Mouse (Mus musculus): Measurements from ENCODE around the gene Casp6.

DNA sequence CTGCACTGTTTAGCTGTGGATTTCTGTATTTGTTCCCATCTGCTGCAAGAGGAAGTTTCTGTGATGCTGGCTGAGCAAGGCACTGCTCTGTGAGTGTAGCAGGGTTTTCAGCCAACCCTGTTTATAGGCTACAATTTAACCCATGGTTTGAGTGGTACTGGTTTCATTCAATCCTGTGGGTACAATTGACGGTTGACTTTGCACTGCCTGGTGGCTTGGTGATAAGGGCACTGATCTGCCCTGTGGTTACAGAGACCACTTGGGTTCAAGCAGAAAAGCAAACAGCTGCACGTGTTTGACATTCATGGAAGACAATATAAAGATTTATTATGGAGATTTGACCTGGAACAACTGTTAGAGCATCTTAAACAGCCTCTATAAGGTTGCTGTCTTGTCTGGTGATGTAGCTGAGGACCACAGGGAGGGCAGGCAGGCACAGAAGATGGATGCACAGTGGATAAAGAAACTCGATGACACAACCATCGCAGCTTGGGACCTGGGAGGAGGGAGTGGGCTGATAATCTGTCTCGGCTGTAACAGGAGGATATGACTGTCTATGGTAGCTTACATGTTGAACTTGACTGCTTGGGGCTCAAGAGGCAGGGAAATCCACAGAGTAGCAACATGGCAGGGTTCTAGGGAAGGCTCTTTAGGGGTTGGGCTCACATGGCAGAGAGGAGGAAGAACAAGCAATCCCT is 45.1 kb downstream of the Casp6 start:
- no peak for TF ChIP-seq CTCF (IDR thresholded peaks at IDR 0.05; ENCODE audit: borderline replicate concordance, control insufficient read depth, extremely low read depth, insufficient read depth, low read length, poor library complexity)
- TF ChIP-seq POLR2A (IDR thresholded peaks at IDR 0.05; ENCODE audit: control insufficient read depth, extremely low read depth, insufficient read depth, low read length, poor library complexity) = no peak

All from thymus, adult 2 months (tissue).